Mouse (Mus musculus) kidney, postnatal 0 days (tissue): Measurements from ENCODE around the gene Adrb1. TPM values are rescaled to one million over a fixed set of nuclear protein-coding genes. Genes with fewer than 3 reads are reported as not detected.

Experiments used
- ATAC-seq: fragments of 200-750 bp; cut with Nextera tagmentation; replicated peaks from 2 replicates; pipeline ENCODE4 v1.8.0; 2017; ENCODE audit warnings: low read depth, moderate number of reproducible peaks, moderate TSS enrichment, moderate library complexity; ENCODE audit not compliant: low FRiP score
- DNase-seq: peaks from one replicate; pipeline ENCODE4 v3.0.0-alpha.2; 2016; ENCODE audit warnings: low spot score
- H3K27ac ChIP-seq: fragments of 300-500 bp; sonication (generic); 2 replicates; pipeline ENCODE4 v1.5.1; 2014; ENCODE audit warnings: mild to moderate bottlenecking
- H3K27me3 ChIP-seq: fragments of 300-500 bp; sonication (generic); 2 replicates; pipeline ENCODE4 v1.6.1; 2014; ENCODE audit warnings: low read length, mixed read lengths; ENCODE audit not compliant: insufficient read depth
- H3K36me3 ChIP-seq: fragments of 300-500 bp; sonication (generic); 2 replicates; pipeline ENCODE4 v1.6.1; 2014; ENCODE audit warnings: low read length, mixed read lengths; ENCODE audit not compliant: insufficient read depth
- H3K4me1 ChIP-seq: fragments of 300-500 bp; sonication (generic); replicated peaks from 2 replicates; pipeline ENCODE4 v1.6.1; 2014; ENCODE audit warnings: antibody characterized with exemption, low read length, mixed read lengths; ENCODE audit not compliant: insufficient read depth
- H3K4me2 ChIP-seq: fragments of 300-500 bp; sonication (generic); 2 replicates; pipeline ENCODE4 v1.6.1; 2014; ENCODE audit warnings: mild to moderate bottlenecking, low read length, moderate library complexity, mixed read lengths
- H3K4me3 ChIP-seq: fragments of 300-500 bp; sonication (generic); replicated peaks from 2 replicates; pipeline ENCODE4 v1.5.1; 2014; ENCODE audit warnings: low read depth, low read length
- H3K9ac ChIP-seq: fragments of 300-500 bp; sonication (generic); 2 replicates; pipeline ENCODE4 v1.6.1; 2014; ENCODE audit warnings: low read depth, low read length
- H3K9me3 ChIP-seq: fragments of 300-500 bp; sonication (generic); replicated peaks from 2 replicates; pipeline ENCODE4 v1.6.1; 2016; ENCODE audit warnings: low read length, inconsistent platforms, mixed read lengths
- CTCF ChIP-seq: IDR thresholded peaks from 2 replicates; pipeline ENCODE4 v1.5.1; 2016; ENCODE audit warnings: antibody characterized with exemption, low read depth, mild to moderate bottlenecking, moderate library complexity
- WGBS: fragments of 180-500 bp; shearing (Covaris S2); extraction: QIAGEN DNeasy Blood & Tissue Kit; methylation state at CpG from one replicate; pipeline ENCODE4 v1.1.7; 2014; 5-methylcytosine and 5-hydroxymethylcytosine counted together
- polyA plus RNA-seq: library from polyadenylated mRNA; unstranded; fragments of >200 nt; fragmentation: Nextera tagmentation; extraction: Ambion mirVana; gene quantifications from 2 replicates; pipeline ENCODE4 v1.2.1, GENCODE M21; 2015

Adrb1 gene
- polyA plus RNA-seq, 1 experiment from 2014 or later = 0.55 TPM

DNA sequence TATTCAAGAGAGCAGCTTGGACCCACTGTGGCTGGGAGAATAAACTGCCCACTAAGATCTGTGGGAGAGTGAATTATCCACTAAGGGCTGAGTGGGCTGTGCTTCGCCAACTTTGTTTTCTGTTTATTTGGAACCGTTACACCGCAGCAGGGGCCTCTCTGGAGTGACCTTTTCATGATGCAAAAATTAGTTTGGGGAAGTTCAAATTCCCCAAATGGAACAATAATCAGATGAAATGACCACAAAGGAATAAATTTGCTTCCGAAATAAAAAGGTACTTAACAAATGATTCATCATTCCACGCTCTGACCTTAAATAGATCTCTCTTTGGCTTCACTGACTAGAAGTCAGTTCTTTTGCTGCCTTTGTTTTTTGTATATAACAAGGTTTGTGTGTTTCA is 8.4 kb upstream of the Adrb1 start:
- Histone ChIP-seq H3K9ac (no peak overlapping the region), H3K27ac (no peak overlapping the region), H3K27me3 (0 out of 2 replicates have a peak, but pooled peaks cover 5% of the 10 kb centered on the region), H3K4me1 (no peaks in the 10 kb centered on the region), H3K36me3 (no peaks in the 10 kb centered on the region), H3K4me2 (no peak overlapping the region), H3K4me3 (no peak overlapping the region), H3K9me3 (no peaks in the 10 kb centered on the region)
- WGBS = 90% methylated on average over 5 of the region's 5 CpGs
- no peak for DNase-seq
- no peak for TF ChIP-seq CTCF
- ATAC-seq = no peak

- no peak for TF ChIP-seq CTCF
- Histone ChIP-seq H3K9me3 (no peaks in the 10 kb centered on the region), H3K27ac (no peak overlapping the region), H3K27me3 (peaks cover 13% of the 10 kb centered on the region; the same call in 1 of the 2 replicates), H3K9ac (no peak overlapping the region), H3K36me3 (no peaks in the 10 kb centered on the region), H3K4me2 (no peak overlapping the region), H3K4me1 (no peaks in the 10 kb centered on the region), H3K4me3 (no peak overlapping the region)
- no peak for ATAC-seq
- DNase-seq = no peak
- WGBS = 52% methylated on average over 4 of the region's 4 CpGs
Observed at GRCm38 (mm10) chr19:56714661-56715170, 7.3 kb upstream of the Adrb1 start.

DNA sequence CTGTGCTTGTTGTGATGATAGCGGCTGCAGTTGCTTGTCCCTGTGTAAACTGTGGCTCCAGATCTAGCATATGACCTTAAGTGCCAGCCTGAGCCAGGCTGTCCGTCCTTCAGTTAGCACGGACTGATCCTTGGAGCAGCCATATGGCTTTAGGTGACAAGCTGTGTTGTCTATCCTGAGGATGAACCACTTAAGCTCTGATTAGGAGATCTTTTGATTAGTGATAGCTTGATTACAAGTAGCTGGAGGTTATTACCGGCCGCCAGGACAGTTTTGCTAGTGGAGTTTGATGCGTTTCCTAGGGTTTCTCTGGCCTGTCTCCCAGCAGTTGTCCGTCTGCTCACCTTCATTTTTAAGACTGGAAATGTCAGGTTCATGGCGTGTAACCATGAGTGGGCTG is 4.0 kb upstream of the Adrb1 start:
- H3K4me1 ChIP-seq = peaks cover 11% of the 10 kb centered on the region; the same call in 1 of the 2 replicates
- H3K9ac ChIP-seq = no peak overlapping the region
- no peak overlapping the region for H3K4me2 ChIP-seq
- H3K36me3 ChIP-seq = no peaks in the 10 kb centered on the region
- H3K4me3 ChIP-seq = no peak overlapping the region
- 58% methylated on average over 8 of the region's 8 CpGs for WGBS
- TF ChIP-seq CTCF = no peak
- ATAC-seq = no peak
- H3K9me3 ChIP-seq = no peaks in the 10 kb centered on the region
- no peak for DNase-seq
- H3K27ac ChIP-seq = no peak overlapping the region
- peaks cover 42% of the 10 kb centered on the region for H3K27me3 ChIP-seq

DNA sequence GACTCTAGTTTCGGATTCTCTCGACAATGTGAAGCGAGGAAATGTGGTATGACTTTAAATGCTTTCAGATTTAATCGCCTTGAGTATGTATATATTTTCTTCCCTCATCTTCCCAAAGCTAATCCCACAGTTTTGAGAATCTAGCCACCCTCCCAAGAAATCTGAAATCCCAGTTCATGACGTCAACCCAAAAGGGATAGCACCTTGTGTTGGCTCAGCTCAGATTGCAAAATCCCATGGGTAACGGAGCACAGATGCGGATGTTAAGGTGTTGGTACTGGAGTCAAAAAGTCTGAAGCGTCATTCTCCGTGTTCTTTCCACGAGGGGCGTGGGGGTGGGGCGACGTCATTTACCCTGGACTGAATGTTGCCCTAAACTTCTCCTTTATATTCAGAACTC is 1.1 kb upstream of the Adrb1 start:
- H3K9ac ChIP-seq = no peak overlapping the region
- no peaks in the 10 kb centered on the region for H3K36me3 ChIP-seq
- no peak for TF ChIP-seq CTCF
- H3K27me3 ChIP-seq = peaks cover 61% of the 10 kb centered on the region
- peak overlapping the region; percentile 49 for H3K4me3 ChIP-seq
- H3K4me1 ChIP-seq = peaks cover 22% of the 10 kb centered on the region; the same call in 1 of the 2 replicates
- H3K4me2 ChIP-seq = peak overlapping the region; percentile 83; the same call in 1 of the 2 replicates
- no peaks in the 10 kb centered on the region for H3K9me3 ChIP-seq
- 24% methylated on average over 13 of the region's 13 CpGs for WGBS
- ATAC-seq = no peak
- H3K27ac ChIP-seq = no peak overlapping the region
- no peak for DNase-seq

DNA sequence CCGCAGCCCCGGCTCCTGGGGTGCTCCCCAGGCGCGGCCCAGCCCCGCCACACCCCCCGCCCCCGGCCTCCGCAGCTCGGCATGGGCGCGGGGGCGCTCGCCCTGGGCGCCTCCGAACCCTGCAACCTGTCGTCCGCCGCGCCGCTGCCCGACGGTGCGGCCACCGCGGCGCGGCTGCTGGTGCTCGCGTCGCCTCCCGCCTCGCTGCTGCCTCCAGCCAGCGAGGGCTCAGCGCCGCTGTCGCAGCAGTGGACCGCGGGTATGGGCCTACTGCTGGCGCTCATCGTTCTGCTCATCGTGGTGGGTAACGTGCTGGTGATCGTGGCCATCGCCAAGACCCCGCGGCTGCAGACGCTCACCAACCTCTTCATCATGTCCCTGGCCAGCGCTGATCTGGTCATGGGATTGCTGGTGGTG is 300 bp downstream of the Adrb1 start:
- no peak for DNase-seq
- Histone ChIP-seq H3K27ac (no peak overlapping the region), H3K4me3 (peak overlapping the region; percentile 49), H3K4me2 (peak overlapping the region; percentile 83), H3K27me3 (peaks cover 68% of the 10 kb centered on the region), H3K9ac (peak overlapping the region; percentile 44; the same call in 1 of the 2 replicates), H3K4me1 (peaks cover 22% of the 10 kb centered on the region; the same call in 1 of the 2 replicates), H3K9me3 (no peaks in the 10 kb centered on the region), H3K36me3 (no peaks in the 10 kb centered on the region)
- WGBS = under 1% methylated on average over 31 of the region's 48 CpGs
- no peak for TF ChIP-seq CTCF
- no peak for ATAC-seq

- Histone ChIP-seq H3K27me3 (peaks cover 66% of the 10 kb centered on the region), H3K4me1 (peaks cover 22% of the 10 kb centered on the region; the same call in 1 of the 2 replicates), H3K4me2 (peak overlapping the region; percentile 83), H3K9me3 (no peaks in the 10 kb centered on the region), H3K4me3 (peak overlapping the region; percentile 49), H3K9ac (0 out of 2 replicates have a peak overlapping the region, but pooled peaks have one; percentile 44), H3K36me3 (no peaks in the 10 kb centered on the region), H3K27ac (no peak overlapping the region)
- no peak for TF ChIP-seq CTCF
- WGBS = 1% methylated on average over 69 of the region's 69 CpGs
- ATAC-seq = no peak
- DNase-seq = no peak
Observed at GRCm38 (mm10) chr19:56722711-56723330, 822 bp downstream of the Adrb1 start.
